11 mouse cellular contexts compared by ENCODE assay signal in genomic region chr11:19993753-19994152, GRCm38 (mm10).
DNase-seq lines count a peak whose midpoint lies in the region; ATAC-seq and TF ChIP-seq lines count a peak whose summit lies in the region.
"Had no signal": no experiment of that assay in that cellular context is flagged by ENCODE, and none has a peak within 500 bp of the region (broad histone marks: within the 10 kb centered on the region; RNA-seq: fewer than 3 reads in every experiment).

No protein-coding gene starts in this region.

- H3K4me2 ChIP-seq in kidney, postnatal 0 days (ENCODE audit: low read length), result no peak overlapping the region
- H3K4me2 ChIP-seq in intestine, postnatal 0 days (replicated peaks; ENCODE audit: low read depth), result 0 out of 2 replicates have a peak overlapping the region, but pooled peaks have one; percentile 38

- DNase-seq in kidney, postnatal 0 days (ENCODE audit: low spot score), result no peak
- DNase-seq in kidney, adult 18-20 months, result no peak
- peak; percentile 29 for DNase-seq in c-Kit-positive CD71-negative TER-119-negative erythroid progenitor cells, embryonic 14.5 days (ENCODE audit: low read depth)
- no peak for DNase-seq in ovary, postnatal 10 days (ENCODE audit: low spot score)
- no peak for DNase-seq in cerebellum, adult 11-12 months
- DNase-seq: embryo, embryonic 11 days; heart, postnatal 36 days had no signal

- 0 out of 2 replicates have a peak, but pooled peaks cover 4% of the 10 kb centered on the region for H3K36me3 ChIP-seq in kidney, postnatal 0 days (ENCODE audit: insufficient read depth, low read length)
- H3K36me3 ChIP-seq in intestine, postnatal 0 days (ENCODE audit: control insufficient read depth, insufficient read depth), result peaks cover 4% of the 10 kb centered on the region; the same call in 1 of the 2 replicates

- no peaks in the 10 kb centered on the region for H3K9me3 ChIP-seq in kidney, postnatal 0 days (replicated peaks; ENCODE audit: low read length)
- H3K9me3 ChIP-seq in intestine, postnatal 0 days (ENCODE audit: control insufficient read depth), result no peaks in the 10 kb centered on the region

- peak; percentile 55 for ATAC-seq in kidney, postnatal 0 days (replicated peaks; ENCODE audit: low FRiP score, low read depth)
- peak; percentile 75 for ATAC-seq in intestine, postnatal 0 days
- peak; percentile 87 for ATAC-seq in megakaryocyte-erythroid progenitor cell, adult 5-6 weeks (replicated peaks; ENCODE audit: low FRiP score, low TSS enrichment, poor library complexity, severe bottlenecking)

- no peak overlapping the region for H3K4me3 ChIP-seq in kidney, postnatal 0 days (replicated peaks; ENCODE audit: low read depth, low read length)
- H3K4me3 ChIP-seq in intestine, postnatal 0 days (ENCODE audit: low read depth, low read length), result no peak overlapping the region
- H3K4me3 ChIP-seq: myocyte had no signal

- H3K27me3 ChIP-seq in kidney, postnatal 0 days (ENCODE audit: insufficient read depth, low read length), result no peaks in the 10 kb centered on the region
- no peaks in the 10 kb centered on the region for H3K27me3 ChIP-seq in intestine, postnatal 0 days (replicated peaks; ENCODE audit: control insufficient read depth, insufficient read depth, low read length)

- TF ChIP-seq CTCF in kidney, postnatal 0 days (IDR thresholded peaks at IDR 0.05; ENCODE audit: low read depth), result no peak
- no peak for TF ChIP-seq CTCF in intestine, postnatal 0 days (IDR thresholded peaks at IDR 0.05; ENCODE audit: low read depth)

- H3K4me1 ChIP-seq in kidney, postnatal 0 days (replicated peaks; ENCODE audit: insufficient read depth, low read length), result peaks cover 43% of the 10 kb centered on the region
- peaks cover 23% of the 10 kb centered on the region for H3K4me1 ChIP-seq in intestine, postnatal 0 days (replicated peaks; ENCODE audit: control insufficient read depth, insufficient read depth, low read length)

- WGBS in kidney, postnatal 0 days, result 37% methylated on average over 1 of the region's 1 CpGs
- 25% methylated on average over 1 of the region's 1 CpGs for WGBS in intestine, postnatal 0 days

- H3K9ac ChIP-seq in kidney, postnatal 0 days (ENCODE audit: low read depth, low read length), result 0 out of 2 replicates have a peak overlapping the region, but pooled peaks have one; percentile 13
- H3K9ac ChIP-seq in intestine, postnatal 0 days (ENCODE audit: low read depth, low read length), result no peak overlapping the region

- H3K27ac ChIP-seq in kidney, postnatal 0 days, result no peak overlapping the region
- H3K27ac ChIP-seq in intestine, postnatal 0 days (ENCODE audit: low read depth, low read length), result peak overlapping the region; percentile 66; the same call in 1 of the 2 replicates
- H3K27ac ChIP-seq: macrophage had no signal
